Mouse (Mus musculus) lung, postnatal 25 days (tissue): ENCODE measurements at regions not wholly inside any gene's neighbourhood (a gene's known extent, or its start where the extent isn't known, plus 50 kb on each side); places are given as distances from the start of the nearest gene placed in this dataset.

ENCODE experiments used
- DNase-seq: peaks from one replicate; pipeline ENCODE4 v3.0.0; 2022; ENCODE audit warnings: low spot score

GRCm38 (mm10) chr1:169602122-169602521 lies 53.2 kb upstream of the Rgs5 start:
- DNase-seq, result peak; percentile 22

GRCm38 (mm10) chr1:169594470-169594869 lies 60.8 kb upstream of the Rgs5 start:
- DNase-seq, result no peak

GRCm38 (mm10) chr1:169586361-169586760 lies 55.1 kb upstream of the Nuf2 start:
- no peak for DNase-seq

- no peak for DNase-seq
Measured at GRCm38 (mm10) chr1:169582405-169582804, 51.1 kb upstream of the Nuf2 start.
